Mouse (Mus musculus): ENCODE data around the gene Wbp2nl.

Wbp2nl gene

GRCm38 (mm10) chr15:82319613-82320012 lies 20.9 kb downstream of the Wbp2nl start:
- DNase-seq (ENCODE audit: low spot score): no peak

GRCm38 (mm10) chr15:82322195-82322594 lies 23.4 kb downstream of the Wbp2nl start:
- no peak for DNase-seq (ENCODE audit: low spot score)

DNA sequence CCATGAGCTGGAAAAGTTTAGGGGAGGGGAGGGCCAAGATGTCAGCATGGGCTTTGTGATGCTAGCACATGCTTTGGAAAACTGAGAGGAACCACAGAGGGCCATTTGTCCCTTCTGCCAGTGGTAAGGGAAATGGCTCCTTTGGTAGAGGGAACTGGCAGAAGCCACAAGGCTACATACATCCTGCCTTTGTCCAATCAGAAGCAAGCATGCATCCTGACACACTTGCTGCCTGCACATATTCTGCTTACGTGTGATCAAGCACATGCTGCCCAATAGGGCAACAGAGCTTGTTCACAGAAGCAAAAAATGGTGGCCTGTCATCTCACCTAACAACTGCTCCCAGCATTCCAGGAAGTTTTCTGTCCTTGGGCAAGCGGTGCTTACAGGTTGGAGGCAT lies 26.6 kb downstream of the Wbp2nl start:
- no peak for DNase-seq (ENCODE audit: low spot score)

- no peak for DNase-seq (ENCODE audit: low spot score)
Observed at GRCm38 (mm10) chr15:82335194-82335593, 36.4 kb downstream of the Wbp2nl start.

DNA sequence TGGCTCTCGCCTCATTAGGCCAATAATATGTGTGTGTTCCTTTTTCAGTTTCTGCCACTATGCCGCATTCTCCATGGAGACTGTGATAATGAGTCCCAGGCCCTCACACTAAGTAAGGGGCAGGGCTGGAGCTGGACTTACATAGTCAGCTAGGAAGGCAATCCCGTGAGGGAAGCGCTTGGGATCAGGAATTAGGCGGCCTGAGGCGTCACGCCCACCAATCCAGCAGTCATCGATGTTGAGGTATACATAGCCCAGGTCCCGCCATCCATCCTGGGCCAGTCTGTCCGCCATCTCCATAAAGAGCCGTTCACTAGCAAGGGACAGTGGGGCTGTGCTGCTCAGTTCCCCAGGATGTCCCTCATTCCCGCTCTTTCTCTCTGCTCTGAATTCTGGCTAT lies 37.9 kb downstream of the Wbp2nl start:
- DNase-seq (ENCODE audit: low spot score): no peak

DNA sequence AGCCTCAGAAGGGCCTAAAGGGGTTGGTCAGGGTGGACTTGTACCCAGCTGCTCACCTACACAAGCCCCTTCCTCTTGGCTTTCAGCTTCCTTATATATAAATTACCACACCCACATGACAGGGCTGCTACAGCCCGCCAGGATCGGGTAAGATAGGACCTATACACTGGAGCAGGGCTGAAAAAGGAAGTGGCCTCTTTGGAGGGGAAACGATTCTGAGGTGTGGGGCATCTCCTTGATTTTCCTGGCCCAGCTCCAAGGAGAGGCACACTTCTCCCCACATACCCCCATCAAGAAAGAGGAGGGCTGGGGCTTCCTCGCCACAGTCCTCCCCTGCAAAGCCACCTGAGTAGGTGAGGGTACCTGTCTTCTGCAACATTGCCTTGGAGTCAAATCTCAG lies 39.1 kb downstream of the Wbp2nl start:
- no peak for DNase-seq (ENCODE audit: low spot score)

DNA sequence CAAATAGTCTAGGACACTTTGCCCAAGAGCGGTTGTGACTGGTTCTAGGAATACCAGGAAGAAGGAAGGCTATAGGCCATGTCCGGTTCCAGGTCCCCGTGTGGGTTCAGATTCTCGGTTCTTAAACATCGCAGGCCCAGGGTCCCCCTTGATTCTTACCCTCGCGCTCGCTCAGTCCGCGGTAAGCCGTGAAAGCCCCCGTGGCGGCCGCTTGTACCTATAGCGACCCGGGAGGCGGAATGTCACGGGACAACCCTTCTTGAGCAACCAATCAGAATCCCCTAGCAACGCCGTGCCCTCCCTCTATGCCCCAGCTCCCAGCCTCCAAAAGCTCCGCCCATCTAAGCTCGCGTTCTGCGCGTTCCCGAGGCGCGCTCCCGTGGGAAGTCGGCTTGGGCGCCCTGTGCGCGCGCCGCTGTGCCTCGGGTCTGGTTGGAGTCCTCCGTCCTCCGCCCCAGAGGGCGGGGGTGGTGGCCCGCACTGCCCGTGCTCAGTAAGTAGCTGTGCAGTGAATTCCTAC lies 39.9 kb downstream of the Wbp2nl start, which contains the start of the genes Naga, Pheta2 and Smdt1:
Naga (minus strand) TSS at position 333 of the 520 bp plus-strand sequence.
Pheta2 (plus strand) TSS at position 350 of the 520 bp plus-strand sequence.
Smdt1 (plus strand) TSS at position 367 of the 520 bp plus-strand sequence.
- DNase-seq (ENCODE audit: low spot score): peak; percentile 97

DNA sequence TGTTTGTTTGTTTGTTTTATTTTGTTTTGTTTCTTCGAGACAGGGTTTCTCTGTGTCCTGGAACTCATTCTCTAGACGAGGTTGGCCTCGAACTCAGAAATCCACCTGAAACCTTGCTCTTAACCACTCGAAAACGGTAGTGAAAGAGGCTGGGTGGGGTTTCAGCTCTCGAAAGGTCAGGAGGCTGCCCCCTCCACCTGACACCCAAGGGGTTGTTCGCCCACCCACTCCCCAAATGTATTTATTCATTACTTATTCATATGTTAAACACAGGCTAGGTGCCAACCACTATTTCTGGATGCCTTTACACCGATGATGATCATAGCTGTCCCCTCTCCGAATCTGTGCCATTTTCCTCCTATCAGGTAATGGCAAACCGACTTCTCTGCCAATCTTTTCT lies 40.4 kb downstream of the Wbp2nl start:
- no peak for DNase-seq (ENCODE audit: low spot score)

DNA sequence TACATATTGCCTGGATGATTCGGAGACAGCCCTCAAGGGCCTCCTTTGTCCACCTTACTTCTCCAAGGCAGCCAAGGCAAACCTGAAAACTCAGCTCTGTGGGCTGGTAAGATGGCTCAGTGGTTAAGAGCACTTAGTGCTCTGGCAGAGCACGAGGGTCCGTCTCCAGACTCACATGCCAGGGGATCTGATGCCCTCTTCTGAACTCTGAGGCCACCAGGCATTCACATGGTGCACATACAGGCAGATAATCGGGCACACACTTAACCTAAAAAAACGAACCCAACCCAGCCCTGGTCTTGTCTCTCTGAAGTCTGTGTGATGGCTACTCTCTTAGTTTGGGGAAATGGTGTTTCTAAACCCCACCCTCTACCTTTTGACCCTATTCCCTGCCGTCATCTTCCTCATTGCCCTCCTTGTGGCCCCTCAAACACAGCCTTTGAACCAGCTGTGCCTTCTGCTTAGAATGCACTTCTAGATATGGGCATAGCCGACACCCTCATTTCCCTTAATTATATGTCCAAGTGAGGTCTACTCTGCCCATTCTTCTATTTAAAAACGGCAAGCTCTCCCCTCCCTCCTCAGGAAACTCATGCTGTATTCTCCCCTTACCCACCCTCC lies 41.0 kb downstream of the Wbp2nl start:
- no peak for DNase-seq (ENCODE audit: low spot score)

DNA sequence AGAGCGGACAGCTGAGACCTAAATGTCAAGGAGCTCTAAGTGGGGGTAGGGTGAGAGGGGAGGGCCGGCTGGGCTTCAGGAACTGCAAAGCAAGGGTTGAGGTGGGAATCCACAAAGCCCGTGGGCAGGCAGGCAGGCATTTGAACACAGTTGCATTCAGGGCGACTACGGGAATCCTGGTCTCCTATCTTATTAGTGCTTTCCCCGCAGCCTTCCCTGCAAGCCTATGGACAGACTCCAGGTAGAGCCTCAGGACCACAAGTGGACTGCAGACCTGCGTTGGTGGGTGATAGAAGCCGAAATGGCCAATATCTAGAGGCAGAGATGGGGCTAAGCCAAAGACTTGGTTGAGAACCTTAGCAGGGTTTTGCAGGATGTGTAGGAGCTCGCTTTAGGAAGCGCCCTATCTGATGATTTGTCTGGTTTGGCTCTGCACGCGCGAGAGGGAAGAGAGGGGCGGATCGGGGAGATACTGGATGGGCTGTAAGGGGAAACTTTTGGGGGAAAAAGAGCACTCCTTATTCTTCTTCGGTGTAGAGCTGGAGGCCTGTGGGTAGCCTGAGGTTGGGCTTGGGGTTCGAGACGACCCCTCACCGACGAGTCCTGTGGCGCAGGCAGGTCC lies 41.8 kb downstream of the Wbp2nl start:
- no peak for DNase-seq (ENCODE audit: low spot score)

GRCm38 (mm10) chr15:82341036-82341501 lies 42.3 kb downstream of the Wbp2nl start:
- no peak for DNase-seq (ENCODE audit: low spot score)

DNA sequence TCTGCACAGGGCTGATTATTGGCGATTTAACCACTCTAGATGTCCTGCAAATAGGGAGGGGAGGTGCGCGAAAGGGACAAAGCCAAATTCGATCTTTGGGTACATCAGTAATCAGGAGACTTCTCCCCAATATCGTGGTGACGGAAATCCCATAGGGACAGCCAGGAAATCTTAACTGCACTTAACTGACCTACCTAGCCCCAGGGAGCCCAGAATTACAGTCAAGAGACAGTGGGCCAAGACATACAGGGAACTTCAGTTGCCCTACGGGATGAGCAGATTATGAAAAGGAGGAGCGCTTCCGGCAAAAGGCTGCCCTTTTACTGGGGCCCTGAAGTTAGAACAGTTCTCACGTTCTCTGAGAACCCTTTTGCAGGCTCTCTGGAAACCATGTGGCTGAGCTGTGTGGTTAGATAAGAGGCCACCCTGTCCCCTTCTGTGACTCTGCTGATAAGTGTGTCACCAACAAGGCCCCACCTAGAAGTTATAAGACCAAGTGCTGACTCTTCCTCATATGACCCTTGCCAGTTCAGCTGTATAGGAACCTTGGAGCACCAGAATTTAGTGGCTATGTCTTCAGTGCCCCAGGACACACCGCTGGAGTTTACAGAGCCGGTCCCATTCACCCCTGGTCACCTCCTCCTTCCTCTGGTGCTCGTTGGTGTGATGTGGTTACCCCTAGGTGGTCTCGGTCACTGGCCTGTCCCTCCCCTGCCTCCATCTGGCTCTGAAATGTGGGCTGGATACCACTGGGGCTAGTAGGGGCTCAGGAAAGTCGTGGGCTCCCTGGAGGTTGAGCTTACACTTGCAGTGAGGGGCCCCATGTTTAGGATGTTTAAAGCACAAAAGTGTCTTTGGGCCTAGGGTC lies 43.2 kb downstream of the Wbp2nl start:
- DNase-seq (ENCODE audit: low spot score): no peak

- no peak for DNase-seq (ENCODE audit: low spot score)
Observed at GRCm38 (mm10) chr15:82342543-82342935, 43.8 kb downstream of the Wbp2nl start.

DNA sequence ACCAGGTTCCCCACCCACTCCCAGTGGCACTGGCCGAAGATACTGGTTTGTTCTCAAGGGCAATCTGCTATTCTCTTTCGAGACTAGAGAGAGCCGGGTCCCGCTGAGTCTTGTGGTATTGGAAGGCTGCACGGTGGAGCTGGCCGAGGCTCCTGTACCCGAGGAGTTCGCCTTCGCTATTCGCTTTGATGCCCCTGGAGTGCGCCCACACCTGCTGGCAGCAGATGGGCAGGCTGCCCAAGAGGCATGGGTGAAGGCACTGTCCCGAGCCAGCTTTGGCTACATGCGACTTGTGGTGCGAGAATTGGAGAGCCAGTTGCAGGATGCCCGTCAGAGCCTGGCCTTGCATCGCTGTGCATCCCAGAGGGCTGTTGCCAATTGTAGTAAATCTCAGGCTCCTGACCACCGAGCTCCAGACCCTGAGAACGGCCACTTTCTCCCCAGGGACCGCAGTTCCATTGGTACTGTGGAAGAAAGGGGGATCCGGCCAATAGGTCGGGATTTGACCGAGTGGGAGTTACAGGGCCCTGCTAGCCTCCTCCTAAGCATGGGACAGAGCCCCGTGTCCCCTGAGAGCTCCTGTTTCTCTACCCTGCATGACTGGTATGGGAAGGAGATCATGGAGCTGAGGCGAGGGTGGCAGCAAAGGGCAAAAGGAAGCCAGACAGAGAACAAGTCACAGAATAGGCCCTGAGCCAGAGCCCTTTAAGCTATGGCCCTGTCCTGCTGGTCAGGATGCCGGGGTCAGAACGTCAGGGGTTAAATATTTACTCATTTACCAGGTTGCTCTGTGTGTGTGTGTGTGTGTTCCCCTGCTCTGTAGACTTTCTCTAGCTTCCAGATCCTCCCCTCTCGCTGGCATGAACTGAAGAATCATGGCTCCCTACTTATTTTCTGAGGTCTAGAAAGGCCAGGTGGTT lies 44.9 kb downstream of the Wbp2nl start:
- DNase-seq (ENCODE audit: low spot score): no peak

DNA sequence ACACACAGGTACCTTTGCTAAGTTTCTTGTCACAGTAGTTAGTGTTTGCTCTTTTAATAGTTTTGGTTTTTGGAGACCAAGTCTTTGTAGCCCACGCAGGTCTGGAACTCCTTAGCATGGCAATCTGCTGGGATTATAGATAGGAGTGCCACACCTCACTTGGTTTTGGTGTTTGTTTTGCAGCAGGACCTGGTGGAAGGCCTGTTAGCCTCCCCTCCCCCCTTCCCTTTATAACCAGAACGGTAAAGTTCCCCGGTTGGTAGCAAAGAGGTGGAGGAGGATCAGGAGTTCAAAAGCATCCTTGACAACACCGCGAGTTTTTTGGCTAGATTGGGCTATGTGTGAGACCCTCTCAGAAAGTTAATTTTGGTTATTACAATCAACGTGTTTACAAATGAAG lies 46.2 kb downstream of the Wbp2nl start:
- DNase-seq (ENCODE audit: low spot score): no peak

DNA sequence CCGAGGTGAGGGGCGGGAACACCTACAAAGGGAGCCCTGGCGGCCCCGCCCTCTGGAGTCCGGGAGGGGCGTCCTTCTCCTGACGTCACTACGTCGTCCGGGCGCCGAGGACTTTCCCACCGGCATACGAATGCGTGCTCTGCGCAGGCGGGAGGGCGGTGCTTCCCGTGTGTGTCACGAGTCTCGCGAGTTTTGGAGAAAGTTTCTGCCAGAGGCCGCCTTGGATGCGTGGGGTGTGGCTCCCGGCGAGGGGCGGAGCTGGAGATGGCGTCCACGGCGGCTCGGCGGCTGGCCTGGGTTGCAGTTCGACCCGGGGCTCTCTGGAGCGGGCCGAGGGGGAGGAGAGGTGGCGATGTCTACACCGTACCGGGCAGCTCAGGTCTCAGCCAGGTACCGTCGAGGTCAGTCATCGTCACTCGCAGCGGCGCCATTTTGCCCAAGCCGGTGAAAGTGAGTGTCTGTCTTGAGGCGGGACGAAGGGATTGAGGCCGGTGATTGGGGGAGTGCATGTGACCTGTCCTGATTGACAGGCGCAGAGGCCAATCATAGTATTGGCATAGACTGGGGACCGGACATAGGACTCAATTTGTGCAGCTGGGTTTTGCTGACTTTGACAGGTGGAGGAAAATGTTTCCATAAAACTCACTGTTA lies 47.2 kb downstream of the Wbp2nl start:
- DNase-seq (ENCODE audit: low spot score): peak; percentile 99

GRCm38 (mm10) chr15:82346580-82347302 lies 48.0 kb downstream of the Wbp2nl start:
- DNase-seq (ENCODE audit: low spot score): no peak

DNA sequence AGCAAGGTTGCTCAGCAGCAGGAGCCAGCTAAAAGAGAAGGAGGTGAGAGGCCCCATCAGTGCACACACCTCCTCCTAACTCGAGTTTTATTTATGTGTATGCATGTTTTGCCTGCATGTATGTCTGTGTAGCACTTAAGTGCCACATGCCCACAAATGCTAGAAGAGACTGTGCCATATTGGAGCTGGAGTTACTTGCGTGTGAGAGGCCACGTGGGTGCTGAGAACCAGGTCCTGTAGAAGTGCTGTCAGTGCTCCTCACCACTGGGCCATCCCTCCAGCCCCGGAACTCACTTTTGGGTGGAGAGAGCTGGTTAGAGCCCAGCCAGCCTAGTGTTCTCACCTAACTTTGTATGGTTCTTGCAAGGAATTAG lies 48.5 kb downstream of the Wbp2nl start:
- no peak for DNase-seq (ENCODE audit: low spot score)

- no peak for DNase-seq (ENCODE audit: low spot score)
Observed at GRCm38 (mm10) chr15:82347852-82348251, 49.1 kb downstream of the Wbp2nl start.
